Mouse (Mus musculus): ENCODE measurements around the gene Pagr1a.
A peak's percentile ranks its signal among the peaks of the same experiment; 100 is the strongest.

Gene Pagr1a

GRCm38 (mm10) chr7:127020491-127020890 is 3.3 kb upstream of the Pagr1a start:
- no peak for DNase-seq

- no peak for DNase-seq
Observed at GRCm38 (mm10) chr7:127020031-127020430, 2.9 kb upstream of the Pagr1a start.

- DNase-seq = no peak
Observed at GRCm38 (mm10) chr7:127019306-127019960, 2.3 kb upstream of the Pagr1a start.

GRCm38 (mm10) chr7:127018416-127019305 is 1.5 kb upstream of the Pagr1a start:
- no peak for DNase-seq

GRCm38 (mm10) chr7:127017950-127018345 is 796 bp upstream of the Pagr1a start:
- DNase-seq = no peak

GRCm38 (mm10) chr7:127016486-127016938 is 640 bp downstream of the Pagr1a start:
- DNase-seq = peak; percentile 76

GRCm38 (mm10) chr7:127016481-127016485 is 869 bp downstream of the Pagr1a start, which contains the start of gene Pagr1b:
Pagr1b (minus strand) TSS chr7:127016484.
- no peak for DNase-seq

- DNase-seq = peak; percentile 62
Observed at GRCm38 (mm10) chr7:127016081-127016480, 1.1 kb downstream of the Pagr1a start.

- no peak for DNase-seq
Observed at GRCm38 (mm10) chr7:127014993-127015392, 2.2 kb downstream of the Pagr1a start.

- DNase-seq = peak; percentile 88
Observed at GRCm38 (mm10) chr7:127014320-127014719, 2.8 kb downstream of the Pagr1a start, which contains the start of gene Mvp. Mvp (minus strand) TSS chr7:127014621.

- no peak for DNase-seq
Observed at GRCm38 (mm10) chr7:127013385-127013784, 3.8 kb downstream of the Pagr1a start.

GRCm38 (mm10) chr7:127012845-127013244 is 4.3 kb downstream of the Pagr1a start:
- DNase-seq = no peak

GRCm38 (mm10) chr7:127012374-127012773 is 4.8 kb downstream of the Pagr1a start:
- no peak for DNase-seq

GRCm38 (mm10) chr7:127011717-127012116 is 5.4 kb downstream of the Pagr1a start:
- DNase-seq = no peak

- no peak for DNase-seq
Observed at GRCm38 (mm10) chr7:127011051-127011450, 6.1 kb downstream of the Pagr1a start.

- DNase-seq = no peak
Observed at GRCm38 (mm10) chr7:127009307-127010085, 7.7 kb downstream of the Pagr1a start.

- peak; percentile 82 for DNase-seq
Observed at GRCm38 (mm10) chr7:127008239-127009019, 8.7 kb downstream of the Pagr1a start.

- DNase-seq = no peak
Observed at GRCm38 (mm10) chr7:127007313-127008024, 9.7 kb downstream of the Pagr1a start.

GRCm38 (mm10) chr7:127004122-127004875 is 12.9 kb downstream of the Pagr1a start:
- DNase-seq = no peak

GRCm38 (mm10) chr7:127003620-127004019 is 13.5 kb downstream of the Pagr1a start:
- DNase-seq = no peak

- DNase-seq = no peak
Observed at GRCm38 (mm10) chr7:126999568-126999967, 17.6 kb downstream of the Pagr1a start.

GRCm38 (mm10) chr7:126996449-126996848 is 20.7 kb downstream of the Pagr1a start:
- no peak for DNase-seq
